Mouse (Mus musculus): Measurements from ENCODE around the gene Sec14l1. TPM values are rescaled to one million over a fixed set of nuclear protein-coding genes. Genes with fewer than 3 reads are reported as not detected.

Sec14l1 gene
- 42.0 and 44.6 TPM in 2 replicates for total RNA-seq (2012; rRNA removed)
- polyA plus RNA-seq (2012; ENCODE audit: insufficient read depth in 1 of 2, insufficient read length in 2 of 2, low read depth in 1 of 2, low replicate concordance in 2 of 2, missing spikeins in 1 of 2), result 10 to 100 TPM in 1 of 2 experiments, not detected in 1; 55.9 TPM

DNA sequence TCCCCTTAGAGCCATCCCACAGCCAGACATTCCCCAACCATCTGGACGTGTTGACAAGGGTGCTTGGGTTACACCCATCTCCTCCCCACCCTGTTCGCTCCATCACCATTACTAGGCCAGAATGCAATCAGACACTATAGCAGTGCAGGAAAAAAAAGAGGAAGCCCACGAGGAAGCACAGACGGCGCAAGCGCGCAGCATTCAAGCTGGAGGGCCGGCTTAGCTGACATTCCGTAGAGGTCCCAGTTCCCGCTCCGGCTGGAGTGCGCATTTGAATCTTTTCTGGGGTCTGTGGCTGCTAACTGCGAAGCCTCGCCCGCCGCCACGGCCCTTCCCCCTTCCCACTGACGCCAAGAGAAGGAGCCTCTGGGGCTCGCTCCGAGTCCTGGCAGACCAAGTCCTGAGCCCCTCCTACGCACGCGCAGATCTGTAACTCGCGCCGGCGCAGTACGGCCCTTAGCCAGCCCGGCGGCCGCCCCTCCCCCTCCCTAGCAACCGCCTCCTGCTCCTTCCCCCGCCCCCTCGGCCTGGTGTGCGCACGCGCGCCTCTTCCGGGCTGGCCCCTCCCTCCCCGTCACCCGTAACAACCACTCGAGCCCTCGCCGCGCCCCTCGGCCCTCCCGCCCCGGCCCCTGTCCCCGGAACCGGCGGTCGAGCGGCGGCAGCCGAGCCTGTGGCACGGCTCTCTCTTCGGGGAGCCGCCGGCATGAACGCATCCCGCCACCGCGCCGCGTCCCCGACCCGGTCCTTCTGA is at the start of gene Sec14l1:
Gene Sec14l1, plus strand, starts transcription at position 577 of the 754 bp plus-strand sequence.
- Histone ChIP-seq H3K79me2 (ENCODE audit: control insufficient read depth, insufficient read depth, low read length, poor library complexity) (peaks cover 18% of the 10 kb centered on the region), H3K4me1 (ENCODE audit: control insufficient read depth in 1 of 2, insufficient read depth in 2 of 2, low read length in 2 of 2) (peaks cover 19 to 40% of the 10 kb centered on the region in 2 experiments), H3K36me3 (ENCODE audit: control insufficient read depth in 1 of 2, insufficient read depth in 2 of 2, low read length in 2 of 2) (peaks cover 0 to 43% of the 10 kb centered on the region in 2 experiments; a peak in 3 of 4 replicates), H3K9ac (ENCODE audit: control insufficient read depth, low read depth, low read length, poor library complexity, severe bottlenecking) (peak within 1 kb of the TSS; percentile 97), H3K4me3 (ENCODE audit: control insufficient read depth in 1 of 2, insufficient read depth in 1 of 2, low read depth in 2 of 2, low read length in 2 of 2) (peak within 1 kb of the TSS; percentile 85 to 91), H3K27ac (ENCODE audit: control insufficient read depth, low read depth, low read length) (peak within 1 kb of the TSS; percentile 95), H3K27me3 (ENCODE audit: control insufficient read depth in 1 of 2, insufficient read depth in 2 of 2, low read length in 2 of 2) (no peaks in the 10 kb centered on the region), H3K9me3 (replicated peaks; ENCODE audit: insufficient read depth, low read length) (no peaks in the 10 kb centered on the region)
- DNase-seq (ENCODE audit: low read depth, low spot score), result peak; percentile 99
- TF ChIP-seq NELFE (IDR thresholded peaks at IDR 0.05; ENCODE audit: low read depth, low read length) (peak; percentile 95), ZKSCAN1 (IDR thresholded peaks at IDR 0.05; ENCODE audit: low read depth, low read length) (no peak), SIN3A (IDR thresholded peaks at IDR 0.05; ENCODE audit: low read length) (peak; percentile 95), MXI1 (IDR thresholded peaks at IDR 0.05; ENCODE audit: low read depth, low read length) (peak; percentile 84), POLR2AphosphoS5 (IDR thresholded peaks at IDR 0.05; ENCODE audit: borderline replicate concordance, low read depth, low read length) (no peak), RAD21 (IDR thresholded peaks at IDR 0.05; ENCODE audit: low read depth, low read length) (no peak), HCFC1 (IDR thresholded peaks at IDR 0.05; ENCODE audit: low read depth, low read length) (peak; percentile 82), NRF1 (IDR thresholded peaks at IDR 0.05; ENCODE audit: insufficient read depth, low read depth, low read length, poor library complexity, severe bottlenecking) (peak; percentile 83), E2F4 (IDR thresholded peaks at IDR 0.05; ENCODE audit: borderline replicate concordance, low read depth, low read length) (no peak; the same call in 1 of the 2 replicates), CHD2 (IDR thresholded peaks at IDR 0.05; ENCODE audit: low read length) (peak; percentile 61; the same call in 1 of the 2 replicates), ZNF384 (IDR thresholded peaks at IDR 0.05; ENCODE audit: low read depth, low read length) (peak; percentile 93), MAZ (IDR thresholded peaks at IDR 0.05; ENCODE audit: low read depth, low read length) (peak; percentile 62), MAX (IDR thresholded peaks at IDR 0.05; ENCODE audit: low read length) (peak; percentile 84), MYB (IDR thresholded peaks at IDR 0.05; ENCODE audit: low read depth, low read length) (0 out of 2 replicates have a peak, but pooled peaks have one; percentile 37), ETS1 (IDR thresholded peaks at IDR 0.05; ENCODE audit: low read depth, low read length) (peak; percentile 85), KAT2A (conservative IDR thresholded peaks at IDR 0.05; ENCODE audit: low read depth, low read length) (no peak; the same call in 1 of the 2 replicates), TBP (IDR thresholded peaks at IDR 0.05; ENCODE audit: low read depth, low read length) (peak; percentile 83), ZC3H11A (IDR thresholded peaks at IDR 0.05; ENCODE audit: low read depth, low read length) (no peak), USF1 (IDR thresholded peaks at IDR 0.05; ENCODE audit: low read depth, low read length) (0 out of 2 replicates have a peak, but pooled peaks have one; percentile 20), MAFK (IDR thresholded peaks at IDR 0.05; ENCODE audit: borderline replicate concordance, low read depth, low read length) (no peak), CHD1 (IDR thresholded peaks at IDR 0.05; ENCODE audit: low read depth, low read length) (no peak; the same call in 1 of the 2 replicates), GATA1 (IDR thresholded peaks at IDR 0.05; ENCODE audit: low read depth, low read length) (peak; percentile 34; the same call in 1 of the 2 replicates), ELF1 (IDR thresholded peaks at IDR 0.05; ENCODE audit: low read depth, low read length) (peak; percentile 73), POLR2A (IDR thresholded peaks at IDR 0.05; ENCODE audit: control insufficient read depth in 1 of 2, insufficient read depth in 1 of 2, low read depth in 1 of 2, low read length in 2 of 2, poor library complexity in 1 of 2) (peak; percentile 68 to 96; a peak in 3 of 4 replicates), USF2 (IDR thresholded peaks at IDR 0.05; ENCODE audit: borderline replicate concordance in 1 of 2, insufficient read depth in 1 of 2, low read depth in 1 of 2, low read length in 2 of 2) (no peak), TAL1 (IDR thresholded peaks at IDR 0.05; ENCODE audit: low read length) (peak; percentile 91), BHLHE40 (IDR thresholded peaks at IDR 0.05; ENCODE audit: borderline replicate concordance, low read depth, low read length) (peak; percentile 74), MYC (IDR thresholded peaks at IDR 0.05; ENCODE audit: low read depth, low read length) (no peak; the same call in 1 of the 2 replicates), SMC3 (IDR thresholded peaks at IDR 0.05; ENCODE audit: low read depth, low read length) (no peak), CTCF (IDR thresholded peaks at IDR 0.05 in 2 of 3, conservative IDR thresholded peaks at IDR 0.05 in 1 of 3; ENCODE audit: control insufficient read depth in 1 of 3, insufficient read depth in 1 of 3, low read depth in 2 of 3, low read length in 3 of 3, poor library complexity in 1 of 3, severe bottlenecking in 1 of 3) (no peak), RCOR1 (IDR thresholded peaks at IDR 0.05; ENCODE audit: low read depth, low read length) (peak; percentile 78), ZMIZ1 (IDR thresholded peaks at IDR 0.05; ENCODE audit: low read depth, low read length) (peak; percentile 95), MEF2A (IDR thresholded peaks at IDR 0.05; ENCODE audit: extremely low read depth, insufficient replicate concordance, low read depth, low read length, poor library complexity, severe bottlenecking) (no peak), TCF12 (IDR thresholded peaks at IDR 0.05; ENCODE audit: low read depth, low read length) (peak; percentile 87), POLR2AphosphoS2 (IDR thresholded peaks at IDR 0.05; ENCODE audit: low read length) (peak; percentile 96)

Measured in MEL (cell line).